Mouse (Mus musculus) erythroid progenitor cell, adult 5-6 weeks (primary cell): ENCODE measurements around the gene Nup107. TPM values are rescaled to one million over a fixed set of nuclear protein-coding genes. Genes with fewer than 3 reads are reported as not detected.
A peak's percentile ranks its signal among the peaks of the same experiment; 100 is the strongest.
"Not testable (repeated sequence)": the region's sequence is repeated elsewhere in the genome, so short reads cannot be mapped to it uniquely, and the experiment has no call there.

Experiments used
- ATAC-seq: replicated peaks from 2 replicates; pipeline ENCODE4 v1.8.0; 2016; ENCODE audit warnings: moderate number of reproducible peaks, mild to moderate bottlenecking, moderate TSS enrichment, inconsistent platforms; ENCODE audit not compliant: poor library complexity, low FRiP score, severe bottlenecking
- total RNA-seq, 2 experiments: library from RNA; stranded (forward) in 1 of 2; stranded (reverse) in 1 of 2; fragments of 150-400 nt in 1 of 2; fragments of 186-747, 209-891 nt in 1 of 2; gene quantifications; 2 replicates each; pipeline versions ENCODE4 v1.2.3 to v1.2.4; 2015 to 2017; ENCODE audit warnings: low replicate concordance in 2 of 2

Nup107 gene
- total RNA-seq, 2 experiments from 2014 or later: 45.6 to 76.7 TPM

DNA sequence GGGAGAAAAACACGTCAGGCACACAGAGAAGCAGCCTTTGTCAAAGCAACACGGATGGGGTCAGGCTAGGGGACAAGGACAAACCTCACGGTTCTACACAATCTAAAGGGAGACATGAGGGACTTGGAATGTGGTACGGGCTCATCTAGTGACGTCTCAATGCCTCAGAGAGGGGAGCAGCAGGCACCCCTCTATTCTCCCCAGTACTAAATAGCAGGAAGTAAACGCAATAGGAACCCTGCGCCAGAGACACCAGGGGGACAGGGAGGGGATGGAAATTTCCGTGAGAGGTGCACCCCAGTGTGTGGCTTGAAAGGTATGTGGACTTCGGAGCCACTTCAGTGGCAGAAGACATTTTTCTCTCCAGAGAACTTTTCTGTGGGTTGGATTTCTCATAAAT lies 51.6 kb downstream of the Nup107 start:
- no peak for ATAC-seq

DNA sequence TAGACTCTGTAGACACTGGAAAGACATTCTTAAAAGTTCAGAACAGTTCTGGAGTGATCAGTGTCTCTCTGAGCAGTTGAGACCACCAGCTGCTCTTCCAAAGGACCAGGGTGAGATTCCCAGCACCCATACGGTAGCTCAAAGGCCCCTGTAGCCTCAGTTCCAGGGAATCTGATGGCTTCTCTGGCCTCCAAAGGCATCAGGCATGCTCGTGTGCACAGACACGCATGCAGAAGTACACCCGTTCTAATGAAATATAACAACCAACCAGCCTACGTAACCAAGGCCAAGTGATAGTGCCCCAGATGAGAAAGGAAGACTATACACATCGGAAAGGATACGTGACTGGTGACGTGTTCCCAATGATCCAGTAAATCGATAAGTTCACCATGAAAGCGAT lies 52.3 kb downstream of the Nup107 start:
- no peak for ATAC-seq

DNA sequence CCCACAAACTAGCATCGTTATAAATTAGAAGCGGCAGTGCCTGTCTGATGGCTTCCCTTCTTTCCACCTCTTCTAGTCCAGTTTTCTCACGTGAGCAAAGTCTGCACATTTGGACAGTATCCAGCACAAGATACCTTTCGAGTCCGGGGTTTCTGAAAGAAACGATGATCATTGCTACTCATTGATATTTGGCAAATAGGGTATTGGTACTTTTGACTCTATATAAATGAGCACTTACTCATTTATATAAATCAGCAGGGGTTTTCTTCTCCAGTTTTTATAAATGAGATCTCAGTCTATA lies 52.9 kb downstream of the Nup107 start:
- ATAC-seq: no peak

DNA sequence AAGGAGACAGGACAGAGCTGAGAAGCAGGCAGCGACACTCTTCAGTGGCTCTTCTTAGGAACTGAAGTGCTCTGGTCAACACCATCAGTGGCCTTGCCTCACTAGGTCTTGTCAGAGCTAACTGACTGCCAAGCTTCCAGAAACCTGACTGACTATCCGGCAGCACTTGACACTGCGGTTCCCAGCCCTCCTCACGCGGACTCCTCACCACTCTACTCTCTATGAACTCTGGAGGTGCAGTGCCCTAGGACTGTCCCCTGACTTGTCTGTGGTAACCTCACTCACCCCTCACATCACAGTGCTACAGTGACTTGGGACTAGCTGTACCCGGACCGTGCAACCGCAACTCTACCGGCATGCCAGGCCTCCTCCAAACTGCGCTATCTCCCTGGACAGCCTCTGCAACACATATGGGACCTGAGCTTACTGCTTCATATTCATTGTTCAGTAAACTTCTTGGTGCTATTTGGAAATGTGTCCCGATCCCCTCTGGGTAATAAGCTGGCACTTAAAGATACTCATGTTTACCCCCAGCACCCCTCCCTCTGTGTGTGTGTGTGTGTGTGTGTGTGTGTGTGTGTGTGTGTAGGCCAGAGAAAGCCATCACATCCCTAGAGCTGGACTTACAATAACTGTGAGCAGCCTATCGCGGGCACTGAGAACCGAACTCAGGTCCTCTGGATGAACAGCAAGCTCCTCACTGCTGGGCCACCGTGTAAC lies 53.4 kb downstream of the Nup107 start:
- ATAC-seq: no peak

DNA sequence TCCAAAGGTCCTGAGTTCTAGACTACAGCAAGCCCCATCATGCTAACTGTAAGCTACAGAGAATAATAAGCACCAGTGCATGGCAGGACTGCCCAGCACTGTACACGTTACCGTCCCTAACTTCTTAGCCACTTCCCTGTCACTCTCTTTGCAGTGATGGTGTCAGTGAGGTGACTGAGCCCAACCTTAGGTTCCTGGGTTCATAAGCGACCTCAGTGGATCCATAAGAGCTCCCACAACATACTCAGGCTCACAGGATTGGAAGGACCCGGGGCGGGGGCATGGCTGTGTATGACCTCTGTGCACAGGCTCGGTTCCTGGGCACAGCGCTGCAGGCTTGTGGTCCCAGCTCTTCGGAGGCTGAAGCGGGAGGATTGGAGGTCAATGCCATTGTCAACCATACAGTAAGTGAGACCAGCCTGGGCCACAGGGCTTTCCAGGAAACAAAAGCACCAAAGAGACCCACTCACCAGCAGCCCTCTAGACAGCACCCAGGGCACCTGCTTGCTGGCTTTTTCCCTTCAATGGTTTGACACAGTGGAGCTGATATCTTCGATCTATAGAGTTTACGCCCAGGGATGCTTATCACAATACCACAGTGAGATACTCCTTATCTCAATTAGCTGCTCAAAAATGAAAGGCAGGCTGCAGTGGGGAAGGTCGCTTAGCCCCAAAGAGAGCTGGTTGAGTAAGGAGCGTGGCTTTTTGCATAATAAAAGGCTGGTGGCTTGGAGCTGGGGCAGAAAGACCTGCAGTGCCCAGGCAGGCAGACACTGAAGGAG lies 54.2 kb downstream of the Nup107 start:
- ATAC-seq: no peak

DNA sequence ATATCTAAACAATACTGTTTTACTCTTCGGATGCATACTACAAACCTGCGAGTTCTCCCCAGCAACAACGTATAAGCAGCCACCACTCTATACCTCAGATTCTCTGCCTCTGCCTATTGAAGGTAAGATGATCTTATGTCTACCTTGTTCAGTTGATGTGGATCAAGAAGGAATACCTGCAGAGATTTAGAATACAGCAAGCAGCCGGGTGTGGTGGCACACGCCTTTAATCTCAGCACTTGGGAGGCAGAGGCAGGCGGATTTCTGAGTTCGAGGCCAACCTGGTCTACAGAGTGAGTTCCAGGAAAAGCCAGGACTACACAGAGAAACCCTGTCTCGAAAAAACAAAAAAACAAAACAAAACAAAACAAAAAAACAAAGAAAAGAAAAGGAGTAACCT lies 55.0 kb downstream of the Nup107 start:
- not testable (repeated sequence) for ATAC-seq

DNA sequence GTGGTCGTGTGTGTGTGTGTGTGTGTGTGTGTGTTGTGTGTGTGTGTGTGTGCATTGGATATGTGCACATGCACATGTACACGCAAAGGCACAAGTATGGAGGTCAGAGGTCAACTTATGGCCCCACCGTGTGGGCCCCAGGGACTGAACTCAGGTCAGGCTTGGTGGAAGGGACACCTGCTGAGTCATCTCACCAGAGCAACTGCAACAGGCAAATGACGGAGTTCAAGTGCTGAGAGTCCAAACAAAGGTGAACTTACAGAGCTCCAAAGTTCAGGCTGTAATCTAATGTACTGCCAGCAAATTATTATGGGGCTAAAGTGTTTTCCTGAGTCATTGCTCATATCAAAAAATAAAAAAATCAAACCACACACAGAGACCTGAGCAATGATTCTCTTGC lies 55.4 kb downstream of the Nup107 start:
- ATAC-seq: no peak

DNA sequence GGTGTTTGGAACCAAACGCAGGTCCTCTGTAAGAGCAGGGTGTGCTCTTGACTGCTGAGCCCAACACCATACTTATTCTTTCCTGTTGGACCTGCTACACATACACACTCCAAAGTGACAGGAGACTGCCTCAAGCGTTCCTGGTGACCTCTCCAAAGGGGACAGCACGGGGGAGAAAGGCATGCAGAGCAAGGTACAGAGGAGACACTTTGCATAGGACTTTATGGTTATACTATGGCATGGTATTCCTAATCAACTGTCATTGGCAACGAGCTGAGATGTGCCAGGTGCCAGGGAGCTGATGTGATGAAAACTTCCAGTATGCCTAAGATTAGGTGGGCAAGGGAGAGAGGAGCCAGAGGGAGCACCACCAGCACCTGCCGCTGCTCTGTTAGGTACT lies 55.9 kb downstream of the Nup107 start:
- ATAC-seq: no peak

DNA sequence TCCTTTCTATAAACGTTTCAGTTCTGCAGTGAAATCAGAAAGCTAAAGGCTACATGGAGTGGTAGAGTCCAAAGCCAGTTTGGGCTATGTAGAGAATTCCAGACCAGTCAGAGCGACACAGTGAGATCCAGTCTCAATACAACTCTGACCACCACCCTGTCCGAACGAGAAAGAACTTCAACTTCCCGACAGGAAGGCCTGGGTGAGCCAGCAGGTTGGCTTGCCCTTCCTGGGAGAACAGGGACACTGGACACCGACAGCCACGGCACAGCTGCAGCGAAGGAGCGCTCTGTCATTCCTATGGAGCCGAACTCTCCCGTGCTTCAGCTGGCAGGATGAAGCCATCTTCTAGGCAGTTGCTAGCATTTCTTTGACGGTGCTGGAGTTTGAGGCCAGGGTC lies 57.1 kb downstream of the Nup107 start:
- not testable (repeated sequence) for ATAC-seq

DNA sequence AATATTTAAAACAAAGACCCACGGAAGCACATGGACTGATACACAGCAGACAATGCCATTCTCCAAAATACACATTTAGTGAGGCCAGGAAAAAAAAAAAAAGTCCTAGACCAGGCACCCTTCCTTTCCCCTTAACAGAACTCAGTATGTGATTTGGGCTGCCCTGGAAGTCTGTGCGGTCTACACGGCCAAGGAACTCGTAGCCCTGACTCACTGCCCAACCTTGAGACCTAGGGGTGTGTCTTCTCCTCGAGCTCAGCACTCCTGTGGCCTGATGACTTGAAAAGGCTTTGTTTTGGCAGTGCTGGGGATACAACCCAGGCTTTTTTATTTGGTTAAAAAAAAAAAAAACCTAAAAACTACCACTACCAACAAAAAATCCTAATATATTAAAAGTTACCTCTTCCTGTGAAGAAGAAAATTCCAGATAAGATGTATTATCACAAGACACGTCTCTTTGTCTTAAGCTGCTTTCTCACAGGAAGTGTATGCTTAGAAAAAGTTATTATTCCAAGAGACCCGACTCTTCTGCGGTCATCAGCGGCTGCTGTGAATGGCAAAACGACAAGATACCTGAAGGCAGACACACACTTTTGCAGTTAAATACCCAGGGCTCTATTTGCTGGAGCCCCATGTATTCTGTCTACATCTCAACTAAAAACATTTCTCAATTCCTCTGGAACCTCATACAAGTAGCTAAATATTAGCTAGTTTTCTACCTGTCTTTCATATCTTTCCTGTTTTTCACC lies 58.2 kb downstream of the Nup107 start:
- not testable (repeated sequence) for ATAC-seq

DNA sequence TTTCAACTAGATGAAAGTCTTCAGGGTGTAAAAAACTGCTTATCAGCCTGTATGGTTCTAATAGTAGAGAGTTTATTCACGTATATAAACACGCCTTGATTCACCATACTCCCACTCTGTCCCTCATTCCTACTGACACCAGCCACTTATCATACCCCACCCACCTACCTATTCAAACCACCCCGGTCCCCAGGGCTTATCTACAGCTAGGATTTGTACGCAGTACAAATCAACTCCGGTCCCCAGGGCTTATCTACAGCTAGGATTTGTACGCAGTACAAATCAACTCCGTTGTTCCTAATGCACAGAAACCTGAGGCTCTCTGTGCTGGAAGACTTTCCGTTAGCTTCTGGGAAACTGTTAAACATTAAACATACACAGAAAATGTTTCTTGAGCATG lies 58.9 kb downstream of the Nup107 start:
- not testable (repeated sequence) for ATAC-seq

DNA sequence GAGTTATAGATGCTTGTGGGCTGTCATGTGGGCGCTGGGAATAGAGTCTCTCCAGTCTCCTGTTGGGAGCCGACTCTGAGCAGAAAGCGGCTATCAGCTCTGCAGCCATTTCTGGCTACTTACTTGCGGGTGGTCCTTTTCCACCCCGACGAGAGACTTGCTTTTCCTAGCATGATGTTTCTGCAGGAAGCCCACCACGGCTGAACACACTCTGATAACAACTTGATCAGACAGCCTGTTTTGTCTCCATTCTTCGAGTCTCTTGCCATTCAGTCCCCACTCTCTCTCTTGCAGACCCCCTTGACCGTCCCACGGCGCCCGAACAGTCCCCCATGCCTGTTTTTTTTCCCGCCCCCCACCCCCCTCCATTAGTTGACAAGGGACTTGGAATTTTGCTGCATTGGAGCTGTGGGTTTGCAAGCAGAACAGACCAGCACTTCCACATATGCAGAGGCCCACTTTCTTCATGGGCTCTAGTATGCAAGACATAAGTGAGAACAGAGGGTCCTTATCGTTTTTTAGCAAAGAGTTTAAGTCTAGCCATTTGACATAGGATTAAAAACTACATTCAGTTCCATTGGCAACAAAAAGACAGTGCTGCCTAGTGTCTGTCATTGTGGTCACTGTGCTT lies 59.4 kb downstream of the Nup107 start:
- no peak for ATAC-seq

DNA sequence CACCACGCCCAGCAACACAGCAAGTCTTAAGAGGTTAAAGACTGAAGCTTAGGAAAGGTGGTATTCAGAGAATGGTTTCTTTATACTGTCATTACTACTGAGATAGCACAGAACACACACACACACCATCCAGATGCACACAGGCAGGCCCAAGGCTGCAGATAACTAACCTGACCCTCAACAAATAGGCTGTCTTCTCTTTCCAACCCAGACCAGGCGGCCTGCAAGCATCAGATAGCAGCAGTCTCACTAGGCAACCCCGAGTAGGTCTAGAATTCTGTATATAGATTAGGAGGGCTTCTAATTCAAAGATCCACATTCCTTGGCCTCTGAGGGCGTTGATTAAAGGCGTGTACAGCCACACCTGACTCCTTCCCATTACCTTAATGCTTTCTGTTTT lies 60.3 kb downstream of the Nup107 start:
- ATAC-seq: peak; percentile 84

DNA sequence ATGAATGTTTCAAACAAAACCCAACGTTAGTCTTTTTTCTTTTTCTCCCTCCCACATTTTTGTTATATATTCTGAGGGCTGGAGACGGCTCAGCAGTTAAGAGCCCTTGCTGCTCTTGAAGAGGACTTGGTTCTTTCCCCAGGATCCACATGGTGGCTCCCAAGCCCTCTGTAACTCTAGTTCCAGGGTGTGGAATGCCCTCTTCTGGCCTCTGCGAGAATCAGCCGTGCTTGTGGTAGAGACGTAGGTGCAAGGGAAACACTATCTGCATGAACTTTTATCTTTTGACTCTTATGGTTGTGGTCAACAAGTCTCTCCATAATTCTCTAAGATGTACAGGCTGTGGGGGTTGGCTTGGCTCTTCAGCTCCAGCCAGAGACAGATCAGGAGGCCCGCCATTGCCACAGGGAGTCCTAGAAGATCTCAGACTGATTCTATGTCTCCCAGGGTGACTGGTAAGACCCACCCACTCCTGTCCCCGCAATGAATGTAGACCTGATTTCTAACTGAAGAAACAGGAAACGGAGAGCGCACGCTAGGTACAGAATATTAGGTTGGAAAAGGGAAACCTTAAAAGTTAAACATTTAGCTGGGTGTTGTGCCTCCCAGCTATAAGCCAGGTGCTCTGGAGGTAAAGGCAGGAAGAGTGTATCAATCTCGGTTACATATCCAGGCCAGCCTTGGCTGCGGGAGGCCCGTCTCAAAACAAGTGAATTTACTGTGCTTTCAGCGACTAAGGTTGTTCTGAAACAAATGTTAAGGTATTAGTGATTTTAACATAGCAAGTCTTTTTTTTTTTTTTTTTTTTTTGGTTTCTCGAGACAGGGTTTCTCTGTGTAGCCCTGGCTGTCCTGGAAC lies 61.0 kb downstream of the Nup107 start:
- peak; percentile 75 for ATAC-seq

DNA sequence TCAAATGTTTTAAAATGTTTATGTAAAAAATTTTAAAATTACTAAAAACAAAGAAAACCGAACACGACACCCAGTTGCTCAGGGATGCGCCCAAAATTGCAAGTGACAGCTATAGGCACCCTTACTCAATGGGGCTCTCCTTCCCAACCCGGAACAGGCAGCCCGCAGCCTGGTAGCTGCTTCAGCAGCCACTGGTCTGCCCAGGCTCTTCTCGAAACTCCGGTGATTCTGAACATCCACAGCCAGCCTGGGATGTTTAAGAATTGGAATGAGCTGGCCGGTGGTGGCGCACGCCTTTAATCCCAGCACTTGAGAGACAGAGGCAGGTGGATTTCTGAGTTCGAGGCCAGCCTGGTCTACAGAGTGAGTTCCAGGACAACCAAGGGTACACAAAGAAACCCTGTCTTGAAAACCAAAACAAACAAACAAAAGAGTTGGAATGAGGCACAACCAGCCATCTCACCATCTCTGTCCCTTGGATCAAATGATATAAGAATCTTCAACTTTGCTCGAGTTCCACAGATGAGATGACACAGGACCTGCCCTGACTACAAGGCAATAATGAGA lies 61.8 kb downstream of the Nup107 start:
- ATAC-seq: no peak

DNA sequence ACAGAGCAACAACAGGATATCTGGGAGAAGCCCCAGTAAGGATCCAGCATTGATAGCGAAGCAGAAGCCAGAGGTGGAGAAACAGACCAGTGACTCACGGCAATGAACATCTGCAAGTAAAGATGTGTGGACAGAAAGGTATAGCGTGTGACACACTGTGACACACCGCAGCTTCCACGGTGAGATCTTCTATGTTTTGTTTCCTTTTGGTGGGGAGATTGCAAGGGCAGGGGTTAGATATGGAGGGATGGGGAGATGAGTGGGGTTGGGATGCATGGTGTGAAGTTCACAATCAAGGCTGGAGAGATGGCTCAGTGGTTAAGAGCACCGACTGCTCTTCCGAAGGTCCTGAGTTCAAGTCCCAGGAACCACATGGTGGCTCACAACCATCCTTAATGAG lies 62.4 kb downstream of the Nup107 start:
- ATAC-seq: no peak

DNA sequence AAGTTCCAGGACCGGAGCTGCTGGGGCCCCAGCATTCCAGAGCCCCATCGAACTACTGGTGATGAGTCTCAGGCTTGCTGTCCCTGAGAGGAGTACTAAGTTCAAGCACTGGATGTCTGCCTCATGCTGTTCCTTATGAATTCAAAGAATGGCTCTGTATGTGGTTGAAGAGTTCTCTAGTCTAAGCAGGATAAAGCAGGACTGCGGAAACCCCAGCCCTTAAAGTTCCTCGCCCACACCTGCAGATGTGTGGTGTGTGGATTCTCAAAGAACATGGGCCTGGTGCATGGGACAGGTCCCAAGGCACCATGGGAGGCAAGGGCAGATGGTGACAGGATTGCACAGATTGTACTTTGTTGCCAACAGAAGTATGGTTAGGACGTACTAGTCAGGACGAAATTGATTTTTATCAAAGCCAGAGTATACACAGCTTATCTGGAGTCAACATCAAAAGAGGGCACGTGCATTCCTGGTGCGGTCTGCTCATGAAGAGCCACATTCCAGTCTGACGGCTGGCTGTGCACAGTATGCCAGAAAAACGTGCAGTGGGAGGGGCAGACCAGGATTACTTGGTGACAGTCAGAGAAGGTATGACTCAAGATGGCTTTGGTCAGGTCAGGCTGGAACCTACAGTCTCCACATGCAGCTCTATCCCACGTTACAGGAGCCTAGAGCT lies 63.2 kb downstream of the Nup107 start:
- ATAC-seq: no peak

DNA sequence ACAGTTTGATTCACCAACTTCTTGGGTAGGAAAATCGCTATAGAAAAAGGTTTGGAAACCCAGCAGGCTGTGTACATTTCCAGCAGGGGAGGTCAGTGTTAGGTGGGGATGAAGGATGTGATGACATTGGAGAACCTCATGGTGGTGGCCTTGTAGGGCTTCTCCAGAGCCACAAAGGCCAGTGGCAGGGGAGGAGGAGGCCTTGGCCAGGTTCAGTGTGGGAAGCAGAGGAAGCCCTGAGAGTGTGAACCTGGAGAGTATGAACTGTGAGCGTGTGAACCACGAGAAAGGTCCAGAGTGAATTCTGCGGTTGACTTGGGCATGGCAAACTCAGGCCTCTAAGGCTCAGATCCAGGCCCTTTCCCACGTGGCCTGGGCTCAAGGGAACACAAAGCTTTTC lies 63.9 kb downstream of the Nup107 start:
- ATAC-seq: no peak
